Mouse (Mus musculus) left cerebral cortex, adult 2 months (tissue): ENCODE measurements around the gene Scrn1. TPM values are rescaled to one million over a fixed set of nuclear protein-coding genes. Genes with fewer than 3 reads are reported as not detected.

ENCODE experiments used
- DNase-seq, 2 experiments: peaks; one replicate each; pipeline ENCODE4 v3.0.0; 2021 to 2022; ENCODE audit warnings: low spot score in 2 of 2, mixed read lengths in 1 of 2; ENCODE audit errors: extremely low spot score in 1 of 2
- H3K27ac ChIP-seq: fragments of 200-600 bp; 2 replicates; pipeline ENCODE4 v1.8.1; 2022
- H3K4me3 ChIP-seq: fragments of 200-600 bp; 2 replicates; pipeline ENCODE4 v1.8.1; 2022
- CTCF ChIP-seq: fragments of 200-600 bp; IDR thresholded peaks from 2 replicates; pipeline ENCODE4 v1.8.1; 2022; ENCODE audit warnings: antibody characterized with exemption, mild to moderate bottlenecking, moderate library complexity
- intact Hi-C: fragments of 180-260 bp; cut with DNase I; formaldehyde crosslinking; loops from one replicate; pipeline ENCODE4 v1.15.1; 2025
- total RNA-seq, 2 experiments: library from RNA; stranded (reverse); gene quantifications; 2 replicates each; pipeline ENCODE4 v1.2.3; 2021

Scrn1 gene
- total RNA-seq, 2 experiments from 2014 or later = 135 to 136 TPM

GRCm38 (mm10) chr6:54593766-54594468, 27.6 kb upstream of the Scrn1 start:
- Histone ChIP-seq H3K4me3 (peak overlapping the region; percentile 70), H3K27ac (peak overlapping the region; percentile 88; the same call in 1 of the 2 replicates)
- DNase-seq = no peak
- TF ChIP-seq CTCF = no peak
- intact Hi-C loops = loop anchor here (2.0 to 10.0 kb wide), 3 partner anchors 87 to 441 kb away; partner anchors contain the start of genes Gars, Mturn and Znrf2

DNA sequence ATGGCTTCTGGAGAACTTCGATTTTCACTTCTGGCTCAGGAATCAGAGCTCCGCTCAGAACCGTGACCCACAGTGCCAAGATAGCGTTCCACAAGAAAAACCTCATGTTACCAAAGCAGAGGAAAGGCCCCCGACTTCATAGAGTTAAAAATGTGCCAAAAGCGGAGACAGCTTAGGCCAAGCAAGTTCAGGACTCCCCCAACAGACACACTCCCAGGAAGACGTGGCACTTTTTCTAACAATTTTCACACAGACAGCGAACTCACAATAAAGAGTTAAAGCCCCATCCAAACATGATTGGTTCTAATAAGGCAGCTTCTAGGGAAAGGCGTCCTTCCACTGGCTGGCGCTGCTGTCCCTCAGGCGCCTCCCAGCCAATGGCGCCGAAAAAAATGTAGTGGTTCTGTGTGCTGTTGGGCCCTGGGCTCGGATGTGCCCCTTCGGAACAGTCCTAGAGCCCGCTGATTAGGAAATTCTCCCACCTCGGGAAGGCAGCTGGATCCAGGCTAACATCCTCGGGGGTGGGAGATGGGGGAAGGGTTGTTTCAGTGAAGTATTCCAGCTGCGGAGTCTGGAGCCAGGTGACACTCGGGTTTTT, 26.7 kb upstream of the Scrn1 start:
- peak overlapping the region; percentile 70 for H3K4me3 ChIP-seq
- H3K27ac ChIP-seq = peak overlapping the region; percentile 88
- DNase-seq = peak; percentile 91 to 94
- TF ChIP-seq CTCF = no peak; the same call in 1 of the 2 replicates
- intact Hi-C loops = loop anchor here (2.0 to 10.0 kb wide), 3 partner anchors 88 to 442 kb away; partner anchors contain the start of genes Gars, Mturn and Znrf2

DNA sequence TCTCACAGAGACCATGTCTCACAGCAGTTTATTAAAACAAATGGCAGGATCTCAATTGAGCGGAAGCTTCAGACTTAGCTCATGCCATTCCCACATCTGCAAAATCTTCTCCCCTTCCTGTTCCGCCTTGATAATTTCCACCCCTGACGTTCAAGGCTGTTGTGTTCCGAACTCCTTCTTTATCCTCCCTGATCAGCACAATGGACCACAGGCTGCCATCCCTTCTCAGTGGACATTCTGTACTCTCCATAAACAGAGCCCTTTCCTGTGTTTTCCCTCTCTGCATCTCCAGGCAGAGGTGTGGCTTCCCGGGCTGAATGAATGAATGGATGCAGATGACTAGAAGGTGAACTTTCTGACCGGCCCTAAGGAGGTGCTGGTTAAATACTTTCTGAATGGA, 25.5 kb upstream of the Scrn1 start:
- Histone ChIP-seq H3K27ac (no peak overlapping the region), H3K4me3 (0 out of 2 replicates have a peak overlapping the region, but pooled peaks have one; percentile 8)
- no peak for DNase-seq
- TF ChIP-seq CTCF = no peak
- intact Hi-C loops = loop anchor here (2.0 to 10.0 kb wide), 3 partner anchors 89 to 443 kb away; partner anchors contain the start of genes Gars, Mturn and Znrf2

DNA sequence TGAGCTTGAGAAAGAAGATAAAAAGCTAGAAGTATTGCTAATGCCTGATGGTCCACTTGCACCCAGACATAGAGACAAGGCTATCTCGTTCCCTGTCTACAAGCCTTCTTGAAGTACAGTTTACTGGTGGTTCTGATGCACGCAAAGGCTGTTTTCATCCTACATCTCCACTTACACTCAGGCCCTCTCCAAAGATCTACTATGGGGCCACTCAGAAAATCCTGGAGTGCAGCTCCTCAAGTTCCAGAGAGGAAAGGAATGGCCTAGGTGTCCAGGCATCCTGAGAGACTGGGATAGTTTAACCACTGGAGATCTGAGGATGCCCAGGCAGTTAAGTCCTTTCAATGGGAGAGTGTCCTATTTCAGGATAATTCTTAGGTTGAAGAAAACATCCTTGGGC, 24.4 kb upstream of the Scrn1 start:
- no peak for TF ChIP-seq CTCF
- H3K4me3 ChIP-seq = no peak overlapping the region
- intact Hi-C loops = loop anchor here (10.0 kb wide), 1 partner anchor 444 kb away; the partner anchor contains the start of gene Gars
- DNase-seq = no peak
- H3K27ac ChIP-seq = no peak overlapping the region

- TF ChIP-seq CTCF = no peak
- no peak overlapping the region for H3K4me3 ChIP-seq
- no peak for DNase-seq
- intact Hi-C loops = loop anchor here (5.0 kb wide), 1 partner anchor 579 kb away; no protein-coding TSS in a partner anchor
- no peak overlapping the region for H3K27ac ChIP-seq
Measured at GRCm38 (mm10) chr6:54588212-54588611, 21.9 kb upstream of the Scrn1 start.

DNA sequence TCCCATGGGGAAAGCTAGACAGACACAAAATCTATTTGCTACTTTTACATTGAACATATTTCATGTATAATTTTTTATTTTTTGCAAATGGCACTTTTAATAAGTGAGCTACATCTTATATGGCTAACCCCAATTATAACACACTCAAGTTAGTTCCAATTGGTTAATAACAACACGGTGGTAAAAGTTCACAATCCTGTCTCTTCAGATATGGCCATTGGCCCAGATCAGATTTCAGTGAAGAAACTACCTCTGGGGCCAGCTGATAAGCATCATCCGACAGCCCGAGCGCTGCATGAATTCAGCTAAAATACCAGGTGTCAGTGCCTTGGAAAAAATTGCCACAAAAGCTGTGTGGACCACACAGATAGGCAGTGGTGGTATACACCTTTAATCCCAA, 21.4 kb upstream of the Scrn1 start:
- intact Hi-C loops = loop anchor here (5.0 kb wide), 1 partner anchor 580 kb away; no protein-coding TSS in a partner anchor
- TF ChIP-seq CTCF = no peak
- H3K4me3 ChIP-seq = no peak overlapping the region
- no peak for DNase-seq
- no peak overlapping the region for H3K27ac ChIP-seq

DNA sequence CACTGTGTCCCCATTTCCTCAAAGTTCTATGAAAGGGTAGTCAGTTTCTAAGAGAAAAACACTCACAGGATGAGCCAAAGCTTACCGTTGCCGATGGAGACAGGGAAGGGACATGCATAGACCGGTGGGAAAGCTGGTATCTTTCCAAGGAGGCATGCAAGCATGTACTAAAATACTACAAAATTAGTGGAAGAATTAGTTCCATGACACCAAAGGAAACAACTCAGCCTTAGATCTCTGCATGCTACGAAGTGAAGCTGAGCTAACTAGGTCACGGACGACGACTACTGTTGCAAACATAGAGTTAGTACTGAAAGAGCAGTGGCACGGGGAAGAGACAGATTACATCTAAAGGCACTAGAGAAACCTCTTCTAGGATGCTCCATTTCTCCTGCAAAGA, 20.6 kb upstream of the Scrn1 start:
- H3K4me3 ChIP-seq = no peak overlapping the region
- no peak overlapping the region for H3K27ac ChIP-seq
- intact Hi-C loops = loop anchor here (5.0 kb wide), 1 partner anchor 580 kb away; no protein-coding TSS in a partner anchor
- no peak for DNase-seq
- TF ChIP-seq CTCF = no peak

DNA sequence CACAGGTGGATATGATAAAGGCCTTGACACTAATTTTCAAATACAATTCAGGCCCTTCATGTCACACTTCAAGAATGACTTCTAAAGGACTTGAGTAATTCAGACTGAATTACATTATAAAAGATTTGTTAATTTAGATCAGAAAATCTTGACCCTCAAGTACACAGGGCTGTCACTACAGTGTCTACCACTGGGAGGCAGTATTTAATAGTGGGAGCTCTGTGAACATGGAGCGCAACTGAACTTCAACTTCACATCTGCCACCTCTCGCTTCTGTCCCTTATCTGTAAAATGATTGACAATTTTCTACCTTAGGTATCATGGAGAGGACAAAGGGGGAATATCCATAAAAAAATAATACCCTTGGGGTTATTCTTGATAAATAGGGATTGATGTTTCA, 19.9 kb upstream of the Scrn1 start:
- peak; percentile 44 to 49 for DNase-seq
- Histone ChIP-seq H3K4me3 (no peak overlapping the region), H3K27ac (no peak overlapping the region)
- TF ChIP-seq CTCF = peak; percentile 96
- intact Hi-C loops = loop anchor here (5.0 kb wide), 1 partner anchor 581 kb away; no protein-coding TSS in a partner anchor

- no peak for TF ChIP-seq CTCF
- intact Hi-C loops = no loop called here
- H3K4me3 ChIP-seq = no peak overlapping the region
- no peak for DNase-seq
- H3K27ac ChIP-seq = no peak overlapping the region
Measured at GRCm38 (mm10) chr6:54573218-54573955, 7.1 kb upstream of the Scrn1 start.

DNA sequence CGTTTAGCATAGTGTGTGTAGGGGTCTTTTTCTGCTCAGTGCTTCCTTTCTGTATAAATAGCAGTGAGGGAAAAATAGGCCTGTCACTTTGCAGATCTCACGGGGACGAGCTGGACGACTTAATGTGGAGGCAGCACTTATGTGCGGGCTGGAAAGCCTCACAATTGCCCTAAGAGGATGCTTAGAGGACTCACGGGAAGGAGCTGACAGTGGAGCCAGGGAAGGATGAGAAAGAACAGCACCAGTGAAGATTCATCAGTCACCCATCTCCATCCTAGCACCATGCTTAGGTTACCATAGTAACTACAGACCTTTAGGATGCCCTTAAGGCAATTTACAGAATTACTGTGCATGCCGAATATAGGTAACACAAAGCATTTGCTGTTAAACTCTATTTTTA, 3.5 kb upstream of the Scrn1 start:
- no peak for TF ChIP-seq CTCF
- no peak for DNase-seq
- no peak overlapping the region for H3K4me3 ChIP-seq
- H3K27ac ChIP-seq = no peak overlapping the region; the same call in 1 of the 2 replicates
- intact Hi-C loops = loop anchor here (5.0 kb wide), 1 partner anchor 177 kb away; no protein-coding TSS in a partner anchor

- no peak for DNase-seq
- no peak for TF ChIP-seq CTCF
- intact Hi-C loops = loop anchor here (5.0 kb wide), 1 partner anchor 174 kb away; no protein-coding TSS in a partner anchor
- H3K4me3 ChIP-seq = peak overlapping the region; percentile 73
- peak overlapping the region; percentile 99 for H3K27ac ChIP-seq
Measured at GRCm38 (mm10) chr6:54566546-54566919, 244 bp upstream of the Scrn1 start.
